Mouse (Mus musculus) forebrain, postnatal 0 days (tissue): ENCODE data around the gene Dapk3. TPM values are rescaled to one million over a fixed set of nuclear protein-coding genes. Genes with fewer than 3 reads are reported as not detected.
"Not testable (repeated sequence)": the region's sequence is repeated elsewhere in the genome, so short reads cannot be mapped to it uniquely, and the experiment has no call there.

Source experiments
- ATAC-seq: fragments of 200-750 bp; cut with Nextera tagmentation; 2 replicates; pipeline ENCODE4 v1.8.0; 2017; ENCODE audit warnings: mild to moderate bottlenecking, moderate library complexity
- DNase-seq: peaks from one replicate; pipeline ENCODE4 v3.0.0-alpha.2; 2015
- H3K27ac ChIP-seq: fragments of 300-500 bp; sonication (generic); 2 replicates; pipeline ENCODE4 v1.5.1; 2014; ENCODE audit warnings: low read depth, mild to moderate bottlenecking, antibody characterized with exemption, low read length, moderate library complexity, mixed read lengths
- H3K27me3 ChIP-seq: fragments of 300-500 bp; sonication (generic); 2 replicates; pipeline ENCODE4 v1.6.1; 2014; ENCODE audit warnings: mild to moderate bottlenecking, low read length, mixed read lengths; ENCODE audit not compliant: insufficient read depth
- H3K36me3 ChIP-seq: fragments of 300-500 bp; sonication (generic); 2 replicates; pipeline ENCODE4 v1.6.1; 2014; ENCODE audit warnings: mild to moderate bottlenecking, moderate library complexity; ENCODE audit not compliant: insufficient read depth
- H3K4me1 ChIP-seq: fragments of 300-500 bp; sonication (generic); 2 replicates; pipeline ENCODE4 v1.6.1; 2014; ENCODE audit warnings: antibody characterized with exemption; ENCODE audit not compliant: insufficient read depth
- H3K4me2 ChIP-seq: fragments of 300-500 bp; sonication (generic); 2 replicates; pipeline ENCODE4 v1.6.1; 2014; ENCODE audit warnings: low read depth, mild to moderate bottlenecking, moderate library complexity
- H3K4me3 ChIP-seq: fragments of 300-500 bp; sonication (generic); 2 replicates; pipeline ENCODE4 v1.5.1; 2014; ENCODE audit warnings: low read depth, low read length, mixed read lengths
- H3K9ac ChIP-seq: fragments of 300-500 bp; sonication (generic); 2 replicates; pipeline ENCODE4 v1.6.1; 2014; ENCODE audit warnings: mild to moderate bottlenecking
- H3K9me3 ChIP-seq: fragments of 300-500 bp; sonication (generic); 2 replicates; pipeline ENCODE4 v1.6.1; 2016; ENCODE audit warnings: low read length
- CTCF ChIP-seq: sonication (generic); IDR thresholded peaks from 2 replicates; pipeline ENCODE4 v1.5.1; 2016; ENCODE audit warnings: antibody characterized with exemption, control low read depth, low read depth
- WGBS: fragments of 180-500 bp; shearing (Covaris S2); extraction: QIAGEN DNeasy Blood & Tissue Kit; methylation state at CpG from one replicate; pipeline ENCODE4 v1.1.7; 2014; 5-methylcytosine and 5-hydroxymethylcytosine counted together
- polyA plus RNA-seq: library from polyadenylated mRNA; unstranded; fragments of >200 nt; fragmentation: Nextera tagmentation; extraction: Ambion mirVana; gene quantifications from 2 replicates; pipeline ENCODE4 v1.2.1, GENCODE M21; 2015
- total RNA-seq: library from RNA; depleted of rRNA; stranded (reverse); fragments of >200 nt; gene quantifications from 2 replicates; pipeline ENCODE4 v1.2.3, GENCODE M21; 2014

Dapk3 gene
- total and polyA plus RNA-seq, 2 experiments from 2014 or later = 58.1 to 64.6 TPM

DNA sequence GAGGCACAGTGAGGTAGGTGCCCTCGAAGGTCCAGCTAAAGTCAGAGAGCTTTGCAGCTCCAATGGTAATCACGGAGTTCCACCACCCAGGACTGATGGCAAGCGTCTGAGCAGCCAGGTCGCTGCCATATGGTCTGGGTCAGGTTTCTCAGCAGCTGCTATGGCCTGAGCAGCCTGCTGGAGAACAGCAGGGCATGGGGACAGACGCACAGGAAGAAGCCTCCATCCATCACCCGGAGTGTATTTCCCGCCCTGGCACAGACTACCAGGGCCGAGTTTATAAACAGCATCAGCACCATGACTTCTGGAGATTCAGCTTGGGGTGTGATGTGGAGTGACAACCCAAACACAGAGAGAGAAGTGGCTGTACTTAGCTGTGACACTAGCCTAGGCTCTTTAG is 17.7 kb upstream of the Dapk3 start:
- no peak for TF ChIP-seq CTCF
- WGBS = 89% methylated on average over 8 of the region's 8 CpGs
- no peaks in the 10 kb centered on the region for H3K9me3 ChIP-seq
- no peak overlapping the region for H3K4me3 ChIP-seq
- ATAC-seq = no peak
- H3K27ac ChIP-seq = no peak overlapping the region
- no peak overlapping the region for H3K9ac ChIP-seq
- H3K4me2 ChIP-seq = no peak overlapping the region
- DNase-seq = no peak
- H3K27me3 ChIP-seq = no peaks in the 10 kb centered on the region
- H3K36me3 ChIP-seq = peaks cover 24% of the 10 kb centered on the region; the same call in 1 of the 2 replicates
- peaks cover 7% of the 10 kb centered on the region for H3K4me1 ChIP-seq

DNA sequence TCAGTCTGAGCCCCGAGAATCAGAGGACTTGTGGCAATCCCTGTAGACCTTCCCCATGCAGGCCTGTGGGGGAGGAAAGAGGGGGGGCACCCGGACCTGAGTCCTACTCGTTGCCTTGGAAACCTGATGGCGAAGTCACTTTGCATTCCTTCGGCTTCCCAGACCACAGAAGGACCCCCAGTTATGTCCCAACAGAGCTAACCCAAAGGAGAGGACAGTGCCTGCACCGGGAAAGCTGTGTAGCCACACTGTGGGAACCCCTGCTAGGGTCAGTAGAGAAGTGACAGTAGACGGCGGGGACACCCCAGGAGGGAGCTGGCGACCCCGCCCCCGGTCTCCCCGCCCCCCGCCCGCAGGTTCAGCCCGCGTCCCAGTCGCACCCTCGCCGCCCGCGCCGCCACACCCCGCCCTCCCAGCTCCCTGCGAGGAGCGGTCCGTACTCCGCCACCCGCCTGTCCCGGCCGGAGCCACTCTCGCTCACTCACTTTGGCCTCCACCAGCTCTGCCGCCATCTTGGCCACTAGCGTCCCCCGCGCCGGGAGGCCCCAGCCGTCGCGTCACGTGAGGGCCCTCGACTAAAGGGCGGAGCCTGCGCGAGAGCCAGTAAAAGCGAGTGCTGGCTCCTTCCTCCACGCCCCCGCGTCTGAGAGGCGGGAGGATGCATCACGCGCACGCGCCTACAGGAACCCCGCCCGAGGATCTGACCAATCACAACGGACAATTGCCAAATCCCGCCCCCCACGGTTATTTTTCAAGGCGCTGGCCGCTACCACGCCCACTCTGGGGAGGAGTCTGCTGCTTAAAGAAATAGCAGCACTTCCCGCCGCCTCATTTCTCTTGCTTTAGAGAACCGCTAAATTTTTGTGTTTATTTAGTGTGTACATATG is 15.4 kb upstream of the Dapk3 start, which contains the start of gene Pias4:
Pias4 (minus strand) TSS at position 724 of the 887 bp plus-strand sequence.
- peak within 1 kb of the TSS; percentile 69 for H3K27ac ChIP-seq
- ATAC-seq (peak; percentile 92), DNase-seq (peak; percentile 100)
- H3K9ac ChIP-seq = peak within 1 kb of the TSS; percentile 65
- H3K27me3 ChIP-seq = no peaks in the 10 kb centered on the region
- H3K4me3 ChIP-seq = peak within 1 kb of the TSS; percentile 68
- under 1% methylated on average over 63 of the region's 64 CpGs for WGBS
- no peaks in the 10 kb centered on the region for H3K9me3 ChIP-seq
- H3K4me2 ChIP-seq = peak within 1 kb of the TSS; percentile 78
- H3K36me3 ChIP-seq = peaks cover 9% of the 10 kb centered on the region; the same call in 1 of the 2 replicates
- peaks cover 7% of the 10 kb centered on the region for H3K4me1 ChIP-seq
- no peak for TF ChIP-seq CTCF

DNA sequence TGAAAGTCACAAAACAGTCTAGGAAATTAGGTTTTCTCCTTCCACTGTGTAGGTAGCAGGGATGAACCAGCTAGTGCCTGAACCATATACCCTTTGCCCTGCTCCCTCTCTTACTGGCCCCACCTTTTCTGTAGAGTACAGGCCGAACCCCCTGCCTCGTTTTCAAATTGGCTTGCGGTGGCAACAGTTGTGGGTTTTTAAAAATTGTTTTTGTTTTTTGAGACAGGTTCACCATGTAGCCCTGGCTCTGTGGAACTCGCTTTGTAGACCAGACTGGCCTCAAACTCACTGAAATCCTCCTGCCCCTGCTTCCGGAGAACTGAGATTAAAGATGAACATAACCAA is 14.7 kb upstream of the Dapk3 start:
- Histone ChIP-seq H3K4me1 (peaks cover 7% of the 10 kb centered on the region), H3K27me3 (no peaks in the 10 kb centered on the region), H3K4me2 (peak overlapping the region; percentile 74), H3K9ac (peak overlapping the region; percentile 59; the same call in 1 of the 2 replicates), H3K4me3 (peak overlapping the region; percentile 43), H3K9me3 (no peaks in the 10 kb centered on the region), H3K36me3 (peaks cover 5% of the 10 kb centered on the region; the same call in 1 of the 2 replicates), H3K27ac (peak overlapping the region; percentile 69)
- WGBS = 7% methylated on average over 5 of the region's 5 CpGs
- ATAC-seq (peak; percentile 64), DNase-seq (no peak)
- TF ChIP-seq CTCF = no peak

DNA sequence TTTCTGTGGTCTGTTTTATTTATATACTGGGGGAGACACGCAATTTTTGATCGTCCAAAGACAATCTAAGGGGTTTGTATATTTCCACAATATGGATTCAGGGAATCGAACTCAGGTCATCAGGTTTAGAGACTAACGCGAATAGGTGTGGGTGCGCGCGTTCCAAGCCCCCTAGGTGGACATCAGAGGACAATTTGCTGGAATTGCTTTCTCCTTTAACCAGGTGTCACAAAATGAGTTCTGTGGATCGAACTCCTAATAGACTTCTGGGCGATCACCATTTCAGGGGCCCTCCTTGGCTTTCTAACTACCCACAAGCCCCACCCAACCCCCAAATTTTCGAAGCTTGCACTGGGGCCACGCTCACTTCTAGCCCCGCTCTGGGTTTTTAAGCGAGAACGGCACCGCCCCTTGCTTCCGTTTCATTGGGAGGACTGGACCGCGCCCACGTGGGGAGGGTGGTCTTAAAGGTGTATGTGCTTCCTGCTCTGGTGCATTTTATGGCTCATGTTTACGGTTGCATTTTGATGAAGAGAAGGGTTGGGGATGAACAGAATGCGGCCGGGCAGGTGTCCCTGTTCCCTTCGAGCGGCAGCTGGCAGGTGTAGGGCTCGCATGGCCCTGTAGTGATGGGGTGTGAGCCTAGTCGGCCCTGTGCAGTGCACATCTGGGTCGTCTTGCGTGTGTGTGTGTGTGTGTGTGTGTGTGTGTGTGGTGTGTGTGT is 14.1 kb upstream of the Dapk3 start:
- Histone ChIP-seq H3K4me3 (peak overlapping the region; percentile 43), H3K4me2 (peak overlapping the region; percentile 74), H3K9me3 (no peaks in the 10 kb centered on the region), H3K27me3 (no peaks in the 10 kb centered on the region), H3K4me1 (peaks cover 11% of the 10 kb centered on the region), H3K36me3 (peaks cover 2% of the 10 kb centered on the region; the same call in 1 of the 2 replicates), H3K27ac (peak overlapping the region; percentile 69), H3K9ac (peak overlapping the region; percentile 59)
- no peak for TF ChIP-seq CTCF
- DNase-seq (peak; percentile 83), ATAC-seq (peak; percentile 47)
- 2% methylated on average over 29 of the region's 29 CpGs for WGBS

DNA sequence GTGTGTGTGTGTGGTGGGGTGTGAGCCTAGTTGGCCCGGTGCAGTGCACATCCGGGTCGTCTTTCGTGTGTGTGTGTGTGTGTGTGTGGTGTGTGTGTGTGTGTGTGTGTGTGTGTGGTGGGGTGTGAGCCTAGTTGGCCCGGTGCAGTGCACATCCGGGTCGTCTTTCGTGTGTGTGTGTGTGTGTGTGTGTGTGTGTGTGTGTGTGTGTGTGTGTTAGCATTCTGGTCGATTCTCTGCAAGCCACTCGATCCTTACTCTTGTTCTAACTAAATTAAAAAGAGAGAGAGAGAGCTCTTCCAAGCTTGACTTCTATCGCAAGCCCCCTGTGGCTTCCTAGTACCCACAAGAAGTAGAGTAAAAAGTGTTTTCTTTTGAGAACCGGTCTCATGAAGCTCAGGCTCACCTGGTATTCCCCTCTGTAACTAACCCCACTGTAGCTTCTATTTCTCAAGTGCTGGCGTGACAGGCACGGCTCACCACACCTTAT is 13.3 kb upstream of the Dapk3 start:
- 34% methylated on average over 13 of the region's 14 CpGs for WGBS
- H3K4me3 ChIP-seq, H3K9ac ChIP-seq, H3K36me3 ChIP-seq, H3K27me3 ChIP-seq, H3K9me3 ChIP-seq: not testable (repeated sequence)
- DNase-seq (peak; percentile 40), ATAC-seq (peak; percentile 17)
- Histone ChIP-seq H3K4me2 (peak overlapping the region; percentile 74), H3K27ac (peak overlapping the region; percentile 57; the same call in 1 of the 2 replicates), H3K4me1 (peaks cover 18% of the 10 kb centered on the region)

DNA sequence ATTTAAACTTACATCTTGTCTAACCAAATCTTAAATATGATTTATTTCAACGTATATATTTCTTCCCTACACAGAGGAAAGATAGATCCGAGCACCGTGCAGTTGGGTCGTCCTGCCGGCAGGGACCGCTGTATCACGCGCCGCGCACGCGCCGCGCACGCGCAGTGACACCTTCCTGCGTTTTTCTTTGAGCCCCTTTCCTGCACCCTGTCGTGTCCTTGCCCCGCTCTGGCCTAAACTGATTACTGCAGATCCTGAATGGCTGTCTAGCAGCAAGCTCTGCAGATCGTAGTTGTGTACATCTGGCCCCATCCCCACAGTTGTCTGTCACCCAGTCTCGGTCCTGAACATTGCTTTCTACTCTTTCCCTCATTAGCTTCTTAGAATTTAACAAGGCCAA is 9.7 kb upstream of the Dapk3 start:
- peak overlapping the region; percentile 40; the same call in 1 of the 2 replicates for H3K9ac ChIP-seq
- peak overlapping the region; percentile 95 for H3K27ac ChIP-seq
- no peaks in the 10 kb centered on the region for H3K9me3 ChIP-seq
- peaks cover 21% of the 10 kb centered on the region for H3K4me1 ChIP-seq
- ATAC-seq (peak; percentile 46), DNase-seq (peak; percentile 93)
- peaks cover 6% of the 10 kb centered on the region for H3K36me3 ChIP-seq
- no peaks in the 10 kb centered on the region for H3K27me3 ChIP-seq
- H3K4me3 ChIP-seq = peak overlapping the region; percentile 15; the same call in 1 of the 2 replicates
- peak; percentile 91 for TF ChIP-seq CTCF
- peak overlapping the region; percentile 37 for H3K4me2 ChIP-seq
- WGBS = 5% methylated on average over 21 of the region's 21 CpGs
